Mouse (Mus musculus): ENCODE measurements around the gene Sowahb.

The Sowahb gene

DNA sequence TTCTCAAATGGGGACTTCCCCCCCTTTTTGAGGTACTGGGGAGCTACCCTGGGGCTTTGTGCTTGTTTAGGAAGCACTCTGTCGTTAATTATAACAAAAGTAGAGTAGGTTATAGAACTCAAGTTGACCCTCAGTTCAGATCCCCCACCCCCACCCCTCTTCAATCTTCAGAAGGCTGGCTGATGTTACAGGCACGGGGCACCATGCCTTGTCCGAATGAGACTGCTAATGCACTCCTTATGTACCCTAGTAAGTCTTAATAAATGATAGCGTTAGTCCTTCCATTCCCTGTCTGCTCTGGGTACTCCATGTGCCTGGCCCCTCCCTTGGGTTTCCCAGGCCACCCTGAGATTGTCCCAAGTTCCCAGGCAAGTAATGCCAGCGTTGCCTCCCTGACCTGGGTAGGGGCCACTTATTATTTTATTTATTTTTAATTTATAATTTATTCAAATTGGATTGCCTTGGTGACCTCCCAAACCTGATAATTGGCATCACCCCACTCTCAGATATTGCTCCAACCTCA is 46.3 kb downstream of the Sowahb start:
- TF ChIP-seq GATA4 (IDR thresholded peaks at IDR 0.05; ENCODE audit: insufficient replicate concordance, low read length) = no peak

- no peak for TF ChIP-seq GATA4 (IDR thresholded peaks at IDR 0.05; ENCODE audit: insufficient replicate concordance, low read length)
Measured at GRCm38 (mm10) chr5:92997428-92998120, 47.2 kb downstream of the Sowahb start.

- no peak for TF ChIP-seq GATA4 (IDR thresholded peaks at IDR 0.05; ENCODE audit: insufficient replicate concordance, low read length)
Measured at GRCm38 (mm10) chr5:92994861-92995260, 50.0 kb downstream of the Sowahb start.

- no peak for TF ChIP-seq GATA4 (IDR thresholded peaks at IDR 0.05; ENCODE audit: insufficient replicate concordance, low read length)
Measured at GRCm38 (mm10) chr5:92994309-92994708, 50.5 kb downstream of the Sowahb start.

- no peak for TF ChIP-seq GATA4 (IDR thresholded peaks at IDR 0.05; ENCODE audit: insufficient replicate concordance, low read length)
Measured at GRCm38 (mm10) chr5:92992106-92992505, 52.7 kb downstream of the Sowahb start.
